Mouse (Mus musculus): Measurements from ENCODE around the gene Tgfbr1.

DNA sequence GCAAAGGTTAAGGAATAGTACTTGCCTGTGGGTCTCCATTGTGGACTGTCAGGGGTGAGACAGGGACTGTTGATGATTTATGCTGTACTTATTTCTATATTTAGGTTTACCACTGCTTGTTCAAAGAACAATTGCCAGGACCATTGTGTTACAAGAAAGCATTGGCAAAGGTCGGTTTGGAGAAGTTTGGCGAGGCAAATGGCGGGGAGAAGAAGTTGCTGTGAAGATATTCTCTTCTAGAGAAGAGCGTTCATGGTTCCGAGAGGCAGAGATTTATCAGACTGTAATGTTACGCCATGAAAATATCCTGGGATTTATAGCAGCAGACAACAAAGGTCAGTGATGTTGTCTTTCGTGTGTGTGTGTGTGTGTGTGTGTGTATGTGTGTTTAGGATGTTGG is 43.2 kb downstream of the Tgfbr1 start:
- TF ChIP-seq CTCF (IDR thresholded peaks at IDR 0.05; ENCODE audit: low read depth, low read length) (no peak), GATA1 (IDR thresholded peaks at IDR 0.05; ENCODE audit: borderline replicate concordance, low read length) (no peak), POLR2AphosphoS5 (IDR thresholded peaks at IDR 0.05; ENCODE audit: insufficient replicate concordance, low read depth, low read length) (no peak), GATA2 (IDR thresholded peaks at IDR 0.05; ENCODE audit: borderline replicate concordance, low read depth, low read length) (no peak)
